Mouse (Mus musculus): ENCODE measurements around the gene Pprc1. TPM values are rescaled to one million over a fixed set of nuclear protein-coding genes. Genes with fewer than 3 reads are reported as not detected.

Gene Pprc1
- total RNA-seq, 2 experiments from 2014 or later: 12.5 to 13.7 TPM

GRCm38 (mm10) chr19:46055752-46056387, 11.2 kb downstream of the Pprc1 start:
- no peak for DNase-seq

GRCm38 (mm10) chr19:46056388-46056946, 11.8 kb downstream of the Pprc1 start:
- peak; percentile 94 for DNase-seq

DNA sequence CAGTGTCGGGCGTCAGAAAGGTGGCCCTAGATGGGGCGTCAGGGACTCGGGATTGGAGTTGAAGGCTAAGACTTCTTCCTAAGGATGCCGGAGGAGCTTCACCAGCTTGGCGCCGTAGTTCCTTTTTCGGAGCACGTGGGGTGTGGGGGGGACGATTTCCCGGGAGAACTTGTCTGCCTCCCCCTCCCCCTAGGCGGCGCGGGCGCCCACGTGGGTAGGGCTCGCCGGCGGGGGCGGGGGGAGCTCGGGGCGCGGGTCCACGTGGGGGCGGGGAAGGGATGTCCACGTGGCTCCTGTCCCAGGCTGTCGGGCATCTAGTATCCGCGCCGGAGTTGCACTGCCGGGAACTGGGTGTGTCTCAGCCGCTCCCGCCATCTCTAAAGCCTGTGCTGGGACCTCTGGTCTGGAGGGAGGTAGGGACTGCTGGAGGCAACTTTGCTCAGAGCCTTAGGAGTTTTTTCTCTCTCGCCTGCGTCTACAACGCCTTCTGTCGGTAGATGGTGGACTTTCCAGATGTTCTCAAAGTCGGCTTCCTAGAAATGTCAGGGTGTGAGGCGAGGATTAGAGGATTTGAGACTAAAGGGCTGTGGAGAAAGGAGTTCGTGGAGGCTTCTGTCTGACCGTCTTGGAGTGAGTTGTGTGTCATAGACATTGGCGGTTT, 12.4 kb downstream of the Pprc1 start:
- DNase-seq: peak; percentile 87

DNA sequence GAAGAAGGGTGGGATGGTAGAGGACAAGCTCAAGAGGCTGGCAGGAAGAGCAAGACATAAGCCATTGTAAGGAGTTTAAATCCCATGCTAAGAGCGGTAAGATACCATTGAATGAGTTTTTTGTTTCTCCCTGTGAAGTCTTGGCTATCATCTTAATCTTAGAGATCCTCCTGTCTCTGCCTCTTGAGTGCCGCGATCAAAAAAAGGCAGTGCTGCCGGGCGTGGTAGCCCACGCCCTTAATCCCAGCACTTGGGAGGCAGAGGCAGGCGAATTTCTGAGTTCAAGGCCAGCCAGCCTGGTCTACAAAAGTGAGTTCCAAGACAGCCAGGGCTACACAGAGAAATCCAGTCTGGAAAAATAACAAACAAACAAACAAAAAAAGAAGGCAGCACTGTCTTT, 13.8 kb downstream of the Pprc1 start:
- no peak for DNase-seq

GRCm38 (mm10) chr19:46060845-46061244, 16.2 kb downstream of the Pprc1 start:
- no peak for DNase-seq

DNA sequence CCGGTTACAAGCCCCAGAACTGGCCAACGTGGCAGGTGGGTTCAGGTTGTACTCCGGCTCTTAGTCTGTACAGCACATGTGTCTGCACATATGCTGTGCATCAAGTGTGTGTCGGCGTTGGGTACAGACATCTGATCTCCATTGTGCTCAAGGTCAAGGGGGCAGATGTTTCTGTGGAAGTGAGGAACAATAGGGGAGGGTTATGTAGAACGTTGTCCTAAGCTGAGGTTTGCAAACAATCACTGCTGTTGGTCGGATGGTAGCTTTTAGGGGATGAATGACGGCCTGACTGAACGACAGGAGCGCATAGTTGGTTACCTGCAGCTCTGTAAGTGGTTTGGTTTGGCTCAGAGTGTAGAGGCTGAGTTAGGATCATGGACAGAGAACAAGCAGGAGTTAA, 23.4 kb downstream of the Pprc1 start:
- DNase-seq: no peak

DNA sequence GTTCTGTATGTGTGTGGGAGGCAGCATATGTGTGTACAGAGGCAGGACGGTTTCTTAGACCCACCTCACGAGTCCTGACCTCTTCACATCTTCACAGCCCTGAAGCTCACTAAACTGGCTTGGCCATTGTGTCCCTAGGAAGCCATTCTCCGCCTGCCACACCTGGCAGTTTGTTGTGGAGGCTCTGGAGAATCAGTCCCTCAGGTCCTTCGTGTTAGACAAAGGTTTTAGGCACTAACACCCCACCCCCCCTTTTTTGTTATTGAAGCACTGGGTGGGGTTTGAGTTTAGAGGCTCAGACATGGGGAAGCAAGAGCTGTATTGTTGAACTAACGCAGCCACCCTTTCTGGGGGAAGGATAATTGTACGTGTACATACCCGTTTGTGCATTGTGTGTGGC, 28.6 kb downstream of the Pprc1 start:
- no peak for DNase-seq

- DNase-seq: no peak
Observed at GRCm38 (mm10) chr19:46074266-46074665, 29.6 kb downstream of the Pprc1 start.

DNA sequence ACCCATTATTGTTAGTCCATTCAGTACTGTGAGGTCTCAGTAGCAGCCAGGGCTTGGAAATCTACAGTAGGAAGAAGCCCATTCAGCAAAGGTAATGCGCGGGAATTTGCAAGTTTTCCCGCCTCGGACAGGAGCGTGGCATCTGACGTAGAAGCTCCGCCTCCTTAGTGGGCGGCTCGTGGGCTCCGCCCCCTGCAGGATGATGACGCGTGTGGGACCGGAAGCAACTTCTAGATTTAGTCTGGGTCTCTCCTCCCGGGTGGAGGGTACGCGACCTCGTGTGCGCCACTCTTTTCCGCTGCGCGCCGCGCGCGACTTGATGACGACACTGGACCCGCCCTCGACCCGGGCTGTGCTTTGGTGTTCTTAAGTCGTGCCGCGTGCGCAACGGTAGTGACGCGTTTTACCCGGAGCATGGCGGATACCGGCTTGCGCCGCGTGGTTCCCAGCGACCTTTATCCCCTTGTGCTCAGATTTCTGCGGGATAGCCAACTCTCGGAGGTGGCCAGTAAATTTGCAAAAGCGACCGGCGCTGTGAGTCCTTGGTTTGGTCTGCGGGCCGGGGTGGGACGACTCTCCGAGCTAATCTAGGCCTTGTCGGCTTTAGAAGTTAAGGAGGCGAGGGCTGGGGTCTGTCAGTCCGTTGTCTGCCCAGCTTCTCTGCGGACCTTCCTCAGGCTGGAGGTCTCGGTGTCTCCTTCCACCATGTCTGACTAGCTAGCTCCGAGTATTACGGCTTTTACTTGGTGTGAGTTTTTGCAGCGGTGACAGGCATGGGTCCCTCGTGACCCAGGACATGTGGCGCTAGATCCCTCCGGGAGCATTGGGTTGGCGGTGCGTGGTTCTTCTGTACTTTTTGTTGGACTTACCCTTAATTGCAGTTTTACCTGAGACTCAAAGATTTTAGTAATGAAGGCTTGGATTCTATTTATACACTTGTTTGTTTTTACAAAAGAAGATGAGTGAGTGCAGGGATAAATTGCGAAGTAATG, 31.2 kb downstream of the Pprc1 start, which contains the start of gene Nolc1:
Nolc1 (plus strand) TSS at position 248 of the 992 bp plus-strand sequence.
- DNase-seq: peak; percentile 99

GRCm38 (mm10) chr19:46078535-46078934, 33.8 kb downstream of the Pprc1 start:
- DNase-seq: no peak

- DNase-seq: no peak
Observed at GRCm38 (mm10) chr19:46085185-46085584, 40.5 kb downstream of the Pprc1 start.

- no peak for DNase-seq
Observed at GRCm38 (mm10) chr19:46086337-46086736, 41.7 kb downstream of the Pprc1 start.

GRCm38 (mm10) chr19:46087871-46088270, 43.2 kb downstream of the Pprc1 start:
- DNase-seq: no peak

GRCm38 (mm10) chr19:46091641-46092040, 47.0 kb downstream of the Pprc1 start:
- no peak for DNase-seq

GRCm38 (mm10) chr19:46094144-46094543, 49.5 kb downstream of the Pprc1 start:
- DNase-seq: no peak

GRCm38 (mm10) chr19:46095291-46095690, 50.6 kb downstream of the Pprc1 start:
- DNase-seq: no peak

GRCm38 (mm10) chr19:46096396-46096795, 51.7 kb downstream of the Pprc1 start:
- no peak for DNase-seq

DNA sequence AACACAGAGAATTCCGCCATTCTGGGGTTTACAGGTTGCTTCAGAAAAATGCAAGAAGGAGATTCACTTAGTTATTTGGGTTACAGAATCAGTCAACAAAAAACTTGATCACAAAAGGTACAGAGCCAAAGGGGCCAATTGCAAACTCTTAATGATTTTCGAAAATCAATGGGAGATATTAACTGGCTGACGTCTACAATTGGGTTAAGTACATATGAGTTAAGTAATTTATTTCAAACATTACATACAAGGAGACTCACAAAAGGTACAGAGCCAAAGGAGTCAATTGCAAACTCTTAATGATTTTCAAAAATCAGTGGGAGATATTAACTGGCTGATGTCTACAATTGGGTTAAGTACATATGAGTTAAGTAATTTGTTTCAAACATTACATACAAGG, 54.9 kb downstream of the Pprc1 start:
- DNase-seq: no peak

DNA sequence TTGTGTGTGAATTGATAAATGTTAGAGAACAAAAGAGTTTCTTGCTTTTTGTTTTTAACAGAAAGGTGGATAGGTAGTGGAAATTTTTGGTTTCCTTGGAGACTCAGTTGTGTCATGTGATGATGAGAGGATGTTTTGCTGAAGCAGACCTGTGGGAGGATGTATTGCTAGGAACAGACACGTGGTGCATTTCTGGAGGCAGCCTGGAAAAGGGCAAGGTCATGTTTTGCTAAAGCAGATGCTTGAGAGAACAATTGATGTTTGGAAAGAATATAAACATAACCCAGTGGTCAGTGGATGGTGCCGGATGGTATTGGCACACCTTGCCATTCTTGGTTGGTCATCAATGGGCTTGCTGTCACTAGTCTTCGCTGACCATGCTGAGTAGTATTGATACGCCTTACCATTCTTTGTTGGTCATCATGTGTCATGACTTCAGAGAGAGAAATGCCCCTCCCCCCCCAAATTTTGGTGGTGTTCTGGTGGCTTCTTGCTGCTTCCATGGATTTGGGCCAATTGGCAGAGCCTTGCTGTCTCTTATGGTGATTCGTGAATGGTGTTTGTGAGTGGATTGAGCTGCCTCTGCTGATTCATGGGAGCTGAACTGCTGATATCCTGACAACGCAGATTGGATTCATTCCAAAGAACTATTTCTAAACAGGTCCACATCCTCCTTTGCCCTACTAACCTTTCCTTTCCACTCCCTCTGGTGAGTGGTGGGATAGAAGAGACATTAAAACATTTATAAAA, 58.9 kb downstream of the Pprc1 start:
- DNase-seq: no peak

- DNase-seq: no peak
Observed at GRCm38 (mm10) chr19:46104187-46104557, 59.5 kb downstream of the Pprc1 start.

- no peak for DNase-seq
Observed at GRCm38 (mm10) chr19:46110214-46110613, 65.5 kb downstream of the Pprc1 start.

DNA sequence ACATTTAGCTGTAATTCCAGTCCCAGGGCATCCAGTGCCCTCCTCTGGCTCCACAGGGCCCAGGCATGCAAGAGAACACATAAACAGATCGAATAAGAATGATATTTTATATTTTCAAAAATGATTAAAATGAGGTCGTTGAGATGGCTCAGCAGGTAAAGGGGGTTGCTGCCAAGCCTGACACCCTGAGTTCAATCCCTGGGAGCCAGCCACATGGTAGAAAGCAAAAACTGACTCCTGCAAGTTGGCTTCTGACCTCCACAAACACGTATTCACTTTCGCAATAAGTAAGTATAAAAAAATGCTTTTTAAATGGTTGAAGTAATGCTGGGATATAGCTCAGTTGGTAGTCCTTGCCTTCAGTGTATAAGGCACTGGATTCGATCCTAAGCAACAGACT, 66.1 kb downstream of the Pprc1 start:
- no peak for DNase-seq

Measured in gastrocnemius, postnatal 25 days (tissue).